Mouse (Mus musculus): ENCODE measurements at regions not wholly inside any gene's neighbourhood (a gene's known extent, or its start where the extent isn't known, plus 50 kb on each side); places are given as distances from the start of the nearest gene placed in this dataset.
A peak's percentile ranks its signal among the peaks of the same experiment; 100 is the strongest.

DNA sequence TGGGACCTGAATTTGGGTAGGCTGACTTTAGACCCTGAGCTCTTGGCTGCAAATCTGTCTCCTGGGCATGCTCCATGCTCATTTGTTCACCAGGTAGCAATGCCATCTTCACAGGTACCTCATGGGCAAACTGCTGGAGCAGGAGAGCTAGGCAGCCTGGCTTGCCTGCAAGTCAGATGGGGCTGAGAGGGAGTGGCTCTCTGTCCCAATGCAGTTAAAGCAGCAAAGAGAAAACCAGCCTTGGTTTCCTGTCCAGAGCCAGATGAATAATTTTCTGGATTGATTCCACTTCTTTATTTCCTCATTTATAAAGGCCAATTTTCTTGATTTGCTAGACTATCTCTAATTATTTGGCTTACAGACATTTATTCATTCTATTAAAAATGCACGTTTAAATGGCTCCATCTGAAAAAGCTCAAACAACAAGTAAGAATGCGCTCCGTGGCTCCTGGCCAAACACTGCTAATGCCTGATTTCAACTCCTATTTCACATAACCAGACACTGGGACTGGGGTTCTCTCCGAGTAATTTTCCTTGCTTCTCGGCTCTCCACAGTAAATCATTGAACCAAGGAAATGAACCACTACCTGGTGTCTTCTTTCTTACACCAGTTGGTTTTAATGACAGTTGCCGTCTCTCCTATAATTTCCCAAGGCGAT lies 60.5 kb downstream of the Rsl24d1 start:
- no peak for DNase-seq

DNA sequence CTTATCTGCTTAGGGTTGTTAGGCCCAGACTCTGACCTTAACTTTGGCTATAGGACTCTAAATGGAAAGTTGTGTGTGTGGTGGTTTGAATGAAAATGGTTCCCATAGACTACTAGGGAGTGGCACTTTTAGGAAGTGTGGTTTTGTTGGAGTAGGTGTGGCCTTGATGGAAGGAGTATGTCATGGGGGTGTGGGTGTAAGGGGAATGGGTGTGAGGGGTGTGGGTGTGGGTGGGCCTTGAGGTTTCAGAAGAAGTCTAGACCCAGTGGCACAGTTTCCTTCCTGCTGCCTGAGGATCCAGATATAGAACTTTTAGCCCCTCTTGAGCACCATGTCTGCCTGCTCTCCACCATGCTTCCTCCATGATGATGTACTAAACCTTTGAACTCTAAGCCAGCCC lies 63.4 kb downstream of the Rsl24d1 start:
- DNase-seq, result no peak

DNA sequence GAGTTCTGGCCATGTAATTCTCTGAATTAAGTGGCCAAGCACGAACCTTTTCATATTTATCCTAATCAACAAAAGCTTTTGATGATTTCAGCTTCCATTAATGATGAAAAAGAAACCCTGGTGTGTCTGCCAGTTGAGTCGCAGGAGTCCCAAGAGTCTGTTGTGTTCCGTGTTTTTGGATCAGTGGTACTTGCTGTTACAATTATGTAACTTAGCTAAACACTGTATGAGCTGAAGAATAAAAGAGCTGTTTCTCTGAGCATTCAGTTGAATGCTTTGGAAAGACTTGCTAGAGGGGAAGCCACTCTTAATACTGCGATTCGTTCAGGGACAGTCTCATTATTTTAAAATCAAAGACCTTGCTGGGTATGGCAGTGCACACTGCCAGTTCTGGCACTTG lies 70.1 kb downstream of the Rsl24d1 start:
- no peak for DNase-seq

DNA sequence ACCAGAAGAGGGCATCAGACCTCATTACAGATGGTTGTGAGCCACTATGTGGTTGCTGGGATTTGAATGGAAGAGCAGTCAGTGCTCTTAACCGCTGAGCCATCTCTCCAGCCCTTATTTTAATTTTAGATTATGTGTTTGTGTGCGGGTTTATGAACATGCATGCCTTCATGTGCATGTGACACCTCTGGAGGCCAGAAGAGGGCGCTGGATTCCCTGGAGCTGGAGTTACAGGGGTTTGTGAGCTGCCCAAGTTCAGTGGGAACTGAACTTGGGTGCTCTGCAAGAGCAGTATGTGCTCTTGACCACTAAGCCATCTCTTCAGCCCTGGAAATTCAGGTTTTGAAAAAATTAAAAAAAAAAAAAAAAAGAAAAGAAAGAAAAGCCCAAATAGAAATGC lies 71.7 kb downstream of the Rsl24d1 start:
- DNase-seq, result no peak

DNA sequence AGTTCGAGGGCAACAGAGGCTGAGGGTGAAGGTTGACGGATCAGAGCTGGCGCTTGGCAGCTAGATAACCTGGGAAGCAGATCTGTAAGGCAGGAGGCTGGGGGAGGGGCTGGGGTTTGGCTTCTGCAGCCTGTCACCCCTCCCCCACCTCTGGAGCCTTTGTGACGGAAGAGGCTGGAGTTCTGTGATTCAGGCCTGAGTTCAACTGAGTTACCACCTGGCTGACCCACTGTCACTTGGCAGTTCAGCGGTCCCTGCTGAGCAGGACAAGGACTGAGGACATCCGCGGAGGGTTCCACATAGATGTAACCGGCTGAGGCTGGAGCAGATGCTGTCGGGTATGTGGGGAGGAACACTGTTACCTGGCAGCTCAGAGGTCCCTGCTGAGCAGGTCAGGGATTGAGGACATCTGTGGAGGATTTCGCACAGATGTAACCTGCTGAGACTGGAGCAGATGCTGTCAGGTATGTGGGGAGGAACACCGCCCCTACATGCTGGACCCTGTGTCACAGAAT lies 79.1 kb downstream of the Rsl24d1 start:
- no peak for DNase-seq

DNA sequence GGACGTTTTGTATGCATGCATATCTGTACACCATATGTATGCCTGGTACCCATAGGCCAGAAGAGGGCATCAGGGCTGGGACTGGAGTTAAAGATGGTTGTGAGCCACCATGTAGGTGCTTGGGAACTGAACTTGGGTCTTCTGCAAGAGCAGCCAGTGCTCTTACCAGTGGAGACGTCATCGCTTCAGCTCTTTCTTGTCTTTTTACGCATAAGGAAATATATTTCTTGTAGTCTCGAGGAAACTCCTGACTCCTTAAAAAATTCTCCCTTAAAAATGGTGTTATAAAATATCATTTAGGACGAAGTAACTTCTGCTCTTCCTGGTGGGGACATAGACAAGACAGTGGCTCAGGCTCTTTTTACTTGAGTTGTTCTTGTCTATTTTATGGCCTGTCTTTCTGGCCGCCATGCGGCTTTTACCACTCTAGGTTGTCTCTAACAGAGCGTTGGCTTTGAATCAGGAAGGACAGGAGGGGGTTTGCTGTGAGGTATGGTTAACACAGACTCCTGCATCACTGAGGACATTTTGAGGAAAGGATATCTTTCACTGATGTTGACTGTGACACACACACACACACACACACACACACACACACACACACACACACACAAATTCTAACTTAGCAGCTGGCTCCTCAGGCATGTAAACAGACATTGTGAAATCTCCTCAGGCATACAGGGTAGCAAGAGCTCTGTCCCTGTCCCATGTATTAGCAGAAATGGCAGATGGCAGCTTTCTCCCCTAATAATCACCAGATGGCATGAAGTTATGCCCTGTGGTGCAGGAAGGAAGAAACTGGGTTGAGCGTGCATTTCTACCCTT lies 85.2 kb downstream of the Rsl24d1 start:
- no peak for DNase-seq

DNA sequence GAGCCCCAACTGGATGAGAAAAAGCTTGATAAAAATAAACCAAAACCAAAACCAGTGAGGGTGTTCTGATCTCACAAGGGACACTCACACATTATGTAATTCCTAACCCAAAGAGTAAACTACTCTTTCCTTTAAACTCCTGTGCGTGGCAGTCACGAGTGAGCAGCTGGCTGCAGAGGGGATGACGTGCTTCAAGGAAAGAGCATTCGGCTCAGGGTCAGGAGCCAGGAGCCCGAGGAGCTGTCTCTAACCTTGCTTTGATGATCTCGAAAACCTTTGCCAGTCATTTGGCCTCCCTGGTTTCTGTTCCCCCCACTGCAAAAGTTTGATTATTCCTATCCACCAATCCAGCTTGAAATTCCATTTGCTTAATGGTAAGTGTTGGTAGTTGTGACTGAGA lies 109.9 kb downstream of the Rsl24d1 start:
- DNase-seq, result no peak

DNA sequence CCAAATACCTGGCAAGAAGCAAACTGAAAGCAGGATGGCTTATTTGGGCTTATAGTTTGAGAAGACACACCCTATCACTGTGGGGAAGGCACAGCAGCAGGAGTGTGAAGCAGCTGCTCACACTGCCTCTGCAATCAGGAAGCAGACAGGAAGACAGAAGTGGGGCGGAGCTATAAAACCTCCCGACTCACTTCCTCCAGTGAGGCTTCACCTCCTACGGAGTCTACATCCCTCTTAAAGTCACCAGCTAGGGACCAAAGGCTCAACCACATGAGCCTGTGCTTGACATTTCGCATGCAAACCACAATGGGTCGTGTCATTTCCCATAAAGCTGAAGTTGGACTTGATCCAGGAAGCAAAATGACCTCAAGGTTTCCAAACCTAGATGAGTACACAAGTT lies 127.0 kb downstream of the Rsl24d1 start:
- DNase-seq, result peak; percentile 4 to 15

DNA sequence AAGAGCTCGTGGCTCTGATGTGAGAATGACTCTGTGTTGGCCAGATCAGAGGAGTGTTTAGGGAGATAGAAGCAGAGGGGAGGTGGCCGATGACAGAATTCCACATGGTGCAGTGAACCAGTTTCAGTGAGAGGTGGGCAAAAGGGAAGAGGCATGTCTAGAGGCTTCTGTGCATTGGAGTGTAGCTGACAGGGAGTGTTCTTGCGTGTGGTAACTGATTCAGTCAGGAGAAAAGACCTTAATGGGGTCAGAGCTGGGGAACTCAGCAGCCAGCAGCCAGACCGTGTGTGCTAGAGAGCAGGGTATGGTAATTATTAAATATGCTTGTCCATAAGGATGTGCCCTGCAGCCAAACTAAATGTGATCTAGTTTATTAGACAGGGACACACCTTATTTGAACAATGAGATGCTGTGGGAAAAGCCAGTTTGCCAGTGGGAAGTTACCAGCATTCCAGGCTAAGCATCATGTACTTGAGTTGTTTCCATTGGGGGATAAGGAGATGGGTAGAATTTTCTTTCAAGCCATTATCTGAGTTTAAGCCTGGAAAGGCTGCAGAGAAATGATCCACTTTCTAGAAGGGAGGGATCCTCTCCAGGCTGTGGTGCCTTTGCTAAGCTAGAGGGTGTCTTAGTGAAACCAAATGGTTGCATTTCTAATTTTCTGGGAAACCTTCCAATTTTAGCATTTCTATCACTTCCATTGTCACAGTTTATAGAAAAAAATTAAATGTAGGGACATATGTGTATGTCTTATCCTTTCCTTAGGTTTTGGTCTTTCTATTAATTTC lies 129.5 kb downstream of the Rsl24d1 start:
- DNase-seq, result no peak

DNA sequence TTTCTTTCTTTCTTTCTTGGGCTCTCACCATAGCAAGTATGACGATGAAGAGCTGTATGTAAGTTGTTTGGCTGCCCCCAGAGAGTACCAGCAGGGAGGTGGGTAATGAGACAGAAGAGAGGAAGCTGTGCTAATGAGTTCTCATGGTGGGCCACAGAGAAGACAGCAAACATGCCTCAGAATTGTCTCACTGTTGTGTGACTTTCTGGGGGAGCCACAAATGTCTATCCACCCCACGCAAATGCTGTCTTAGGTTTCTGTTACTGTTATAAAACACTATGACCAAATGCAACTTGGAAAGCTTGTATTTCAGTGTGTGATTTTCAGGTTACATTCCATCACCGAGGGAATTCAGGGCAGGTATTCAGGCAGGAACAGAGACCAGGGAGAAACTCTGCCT lies 131.0 kb downstream of the Rsl24d1 start:
- DNase-seq, result no peak

DNA sequence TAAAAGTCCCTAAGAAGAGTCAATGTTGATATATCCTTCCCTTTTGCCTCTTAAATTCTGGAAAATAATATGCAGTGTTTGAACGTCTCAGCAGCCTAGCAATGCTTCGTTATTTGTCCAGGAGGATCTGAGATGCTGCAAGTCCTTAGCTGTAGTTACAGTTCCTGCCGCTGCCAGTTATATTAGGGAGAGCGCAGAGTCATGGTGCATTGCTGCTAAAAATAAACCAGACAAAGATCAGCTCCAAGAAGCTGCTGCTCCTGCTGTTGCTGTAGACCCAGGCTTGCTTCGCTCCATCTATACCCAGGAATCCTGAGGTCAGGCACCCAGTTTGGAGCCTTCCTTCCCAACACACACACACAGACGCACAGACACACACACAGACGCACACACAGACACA lies 132.3 kb downstream of the Rsl24d1 start:
- no peak for DNase-seq

DNA sequence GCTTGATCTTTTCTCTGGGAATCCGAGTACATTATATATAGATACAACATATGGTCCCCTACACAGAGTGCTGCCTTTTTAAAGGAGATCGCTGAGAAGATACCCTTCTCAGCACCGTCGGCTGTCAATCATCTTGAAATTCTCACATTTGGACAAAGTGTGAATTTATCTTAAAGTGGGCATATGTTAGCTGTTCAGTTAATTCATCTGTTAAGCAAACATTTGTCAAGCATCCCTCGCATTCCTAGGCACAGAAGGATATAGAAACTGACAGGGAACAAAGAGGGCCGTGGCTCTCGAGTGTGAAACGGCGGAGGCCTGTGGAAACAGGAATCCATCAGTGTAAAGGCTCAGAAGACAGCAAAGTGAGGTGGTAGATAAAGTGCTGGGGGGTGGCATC lies 144.9 kb downstream of the Rsl24d1 start:
- no peak for DNase-seq

DNA sequence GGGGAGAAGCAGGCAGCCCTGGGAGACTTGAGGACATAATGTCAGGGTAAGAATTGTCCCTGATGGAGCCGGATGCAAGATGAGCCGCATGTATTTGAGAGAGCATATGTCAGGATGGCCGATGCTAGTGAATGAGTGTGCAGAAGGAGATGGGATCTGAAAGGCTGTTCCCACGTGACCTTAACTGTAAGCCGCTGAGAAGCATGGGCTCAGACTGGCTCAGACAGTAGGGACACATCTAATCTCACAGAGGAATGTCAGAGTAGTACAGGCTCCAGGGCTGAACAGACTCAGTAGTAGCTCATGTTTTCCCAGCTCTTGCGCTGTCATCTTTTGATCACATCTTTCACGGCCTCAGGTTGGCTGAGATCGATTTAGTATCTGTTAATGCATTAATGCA lies 145.4 kb downstream of the Rsl24d1 start:
- DNase-seq, result no peak

DNA sequence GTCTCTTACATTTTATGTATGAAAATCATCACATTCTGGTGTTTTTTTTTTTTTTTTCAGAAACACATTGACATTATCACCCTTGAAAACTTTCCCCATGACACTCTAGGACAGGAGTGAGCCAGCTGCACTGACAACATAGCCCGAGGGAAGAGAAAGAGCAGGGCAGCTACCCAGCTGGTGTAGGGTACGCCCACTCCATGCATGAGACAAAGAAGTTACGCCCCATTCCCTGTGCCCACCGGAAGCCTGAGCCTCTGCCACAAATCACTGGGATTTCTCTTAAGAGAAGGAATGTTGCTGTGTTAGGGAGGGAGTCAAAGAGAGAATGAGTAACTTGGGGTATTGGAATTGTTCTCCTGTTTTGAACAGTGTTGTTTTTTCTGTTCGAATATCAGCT lies 149.5 kb downstream of the Rsl24d1 start:
- DNase-seq, result no peak

DNA sequence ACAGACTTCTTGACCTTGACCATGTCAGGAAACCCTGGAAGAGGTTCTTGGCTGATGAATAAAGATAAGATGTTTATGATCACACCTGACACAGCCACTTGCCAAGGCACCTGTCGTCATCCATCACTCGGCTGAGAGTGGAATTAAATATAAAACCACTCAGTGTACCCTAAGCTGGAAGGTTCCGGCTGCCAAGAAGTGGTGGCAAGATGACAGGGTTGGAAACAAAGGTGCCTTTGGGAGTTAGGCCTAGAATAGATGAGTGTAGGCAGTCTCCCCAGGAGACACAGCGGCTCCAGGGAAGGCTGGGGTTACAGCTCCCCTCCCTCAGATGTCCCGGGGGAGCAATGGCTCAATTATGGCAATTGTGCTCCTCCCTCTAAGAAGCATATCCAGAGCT lies 157.0 kb downstream of the Rsl24d1 start:
- DNase-seq, result no peak

DNA sequence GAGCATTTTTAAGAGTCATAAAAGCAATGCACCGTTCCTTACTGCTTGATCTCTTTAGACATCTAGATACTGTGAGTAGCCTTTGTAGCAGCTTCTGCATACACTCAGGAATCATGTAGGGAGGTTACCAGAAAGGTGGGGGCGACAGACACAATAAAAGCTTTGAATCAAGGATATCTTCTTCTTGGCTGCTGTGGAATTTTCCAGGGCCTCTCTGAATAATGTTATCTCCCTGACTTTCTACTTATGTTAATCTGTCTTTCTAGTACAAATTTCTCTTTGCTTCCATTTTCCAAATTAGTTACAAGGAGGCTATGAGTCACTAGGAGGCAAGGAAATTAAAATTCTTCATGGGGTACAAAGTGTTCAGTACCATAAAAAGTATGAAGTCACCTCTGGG lies 159.4 kb downstream of the Rsl24d1 start:
- no peak for DNase-seq

DNA sequence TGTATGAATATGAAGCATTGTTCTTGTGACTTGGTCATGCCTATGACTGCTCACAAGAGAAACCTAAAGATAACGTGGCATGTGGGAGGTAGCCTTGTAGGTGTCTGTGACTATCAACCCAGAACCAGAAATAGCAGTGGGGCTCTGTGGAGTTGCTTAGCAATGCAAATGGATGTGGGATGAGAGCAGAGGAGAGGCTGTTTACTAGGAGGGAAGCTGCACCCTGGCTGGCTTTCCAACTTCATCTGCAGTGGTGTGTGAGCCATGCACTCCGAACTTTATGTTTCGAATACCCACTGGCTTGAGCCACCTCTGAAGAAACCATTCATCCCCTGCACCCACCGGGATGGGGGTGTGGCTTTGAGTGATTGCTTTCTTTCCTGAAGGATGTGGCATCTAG lies 160.5 kb downstream of the Rsl24d1 start:
- no peak for DNase-seq

DNA sequence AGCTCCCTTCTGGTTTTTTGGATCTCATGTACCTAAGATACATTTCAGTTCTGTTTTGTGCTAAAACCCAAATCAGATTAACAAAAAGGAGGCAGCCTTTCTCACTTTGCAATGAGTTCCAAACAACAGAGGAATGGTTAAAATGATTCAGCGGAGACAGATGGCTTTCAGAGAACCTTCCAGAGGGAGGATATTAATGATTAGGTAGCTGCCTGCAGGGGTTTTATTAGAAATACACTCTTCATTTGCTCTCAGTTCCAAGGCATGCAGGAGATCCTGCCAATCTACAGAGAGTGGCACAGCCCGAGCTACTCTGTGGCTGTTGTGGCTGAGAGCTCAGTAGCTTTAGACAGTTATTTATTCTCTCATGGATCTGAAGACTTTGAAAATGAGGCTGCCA lies 162.4 kb downstream of the Rsl24d1 start:
- DNase-seq, result no peak

DNA sequence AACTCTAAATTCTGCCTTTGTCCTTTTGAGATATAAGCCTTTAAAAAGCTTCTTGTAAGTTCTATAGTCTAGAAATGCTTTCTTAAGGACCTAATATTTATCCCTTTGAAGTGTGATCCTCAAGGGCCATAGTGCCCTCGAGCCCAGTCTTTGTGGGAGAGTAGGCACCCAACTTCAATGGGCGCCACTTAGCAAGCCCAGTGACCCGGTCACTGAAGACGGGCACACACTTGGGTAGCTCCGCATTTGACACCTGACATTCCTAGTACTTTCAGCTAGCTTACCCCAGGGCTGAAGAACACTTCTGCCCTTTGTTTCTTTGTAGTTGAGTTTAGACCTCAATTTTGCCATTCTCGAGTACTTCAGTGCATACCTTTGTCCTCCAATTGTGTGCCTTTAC lies 182.1 kb downstream of the Rsl24d1 start:
- DNase-seq, result no peak

DNA sequence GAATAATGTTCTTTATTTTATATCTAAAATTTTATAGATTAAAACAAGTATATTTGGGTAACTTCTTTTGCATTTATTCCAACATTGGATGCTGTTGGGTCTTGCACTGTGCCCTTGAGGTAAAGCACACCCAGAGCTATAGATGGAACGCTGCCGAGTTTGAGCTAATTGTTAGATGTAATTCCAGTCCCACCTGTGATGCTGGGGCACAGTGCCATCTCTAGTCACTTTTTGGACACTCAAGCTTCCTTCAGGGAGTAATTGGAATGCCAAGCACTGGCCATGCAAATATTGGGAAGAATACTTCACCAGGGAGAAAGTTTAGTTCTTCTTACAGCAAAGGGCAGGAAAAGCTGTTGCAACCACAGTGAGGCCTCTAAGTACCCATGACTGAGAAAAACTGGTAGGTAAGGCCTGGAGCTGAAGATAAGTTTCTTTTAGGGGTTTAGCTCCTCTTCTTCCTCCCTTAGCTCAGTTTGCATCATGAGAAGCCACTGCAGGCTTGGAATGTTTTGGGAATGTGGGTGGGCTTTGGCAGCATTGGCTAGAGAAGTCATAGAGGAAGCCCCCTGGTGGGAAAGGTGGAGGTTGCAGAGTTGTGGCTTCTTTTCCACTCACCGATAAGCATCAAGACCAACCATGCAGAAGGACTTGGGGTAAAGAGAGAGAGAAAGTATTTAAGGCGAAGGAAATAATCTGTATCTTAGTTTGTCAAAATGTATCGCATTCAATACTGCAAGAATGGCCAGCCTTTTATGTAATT lies 189.1 kb downstream of the Rsl24d1 start:
- no peak for DNase-seq

DNA sequence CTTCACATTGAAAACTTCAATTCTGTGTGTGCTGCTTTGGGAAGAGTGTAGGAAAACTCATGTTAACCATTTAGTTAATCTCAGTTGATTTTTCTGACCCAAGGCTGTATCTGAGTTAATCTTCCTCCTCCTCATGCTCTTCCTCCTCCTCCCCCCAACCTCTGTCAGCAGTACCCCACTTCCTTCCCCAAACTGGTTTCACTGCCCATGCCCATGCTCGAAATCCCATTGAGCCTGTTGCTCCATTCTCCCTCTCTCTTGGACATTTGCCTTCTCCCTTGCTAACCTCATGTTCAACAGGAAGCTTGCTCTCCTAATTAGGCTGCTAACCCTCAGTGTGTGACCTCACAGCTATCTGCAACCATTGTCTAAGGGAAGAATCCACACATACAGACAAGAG lies 203.8 kb downstream of the Rsl24d1 start:
- no peak for DNase-seq

DNA sequence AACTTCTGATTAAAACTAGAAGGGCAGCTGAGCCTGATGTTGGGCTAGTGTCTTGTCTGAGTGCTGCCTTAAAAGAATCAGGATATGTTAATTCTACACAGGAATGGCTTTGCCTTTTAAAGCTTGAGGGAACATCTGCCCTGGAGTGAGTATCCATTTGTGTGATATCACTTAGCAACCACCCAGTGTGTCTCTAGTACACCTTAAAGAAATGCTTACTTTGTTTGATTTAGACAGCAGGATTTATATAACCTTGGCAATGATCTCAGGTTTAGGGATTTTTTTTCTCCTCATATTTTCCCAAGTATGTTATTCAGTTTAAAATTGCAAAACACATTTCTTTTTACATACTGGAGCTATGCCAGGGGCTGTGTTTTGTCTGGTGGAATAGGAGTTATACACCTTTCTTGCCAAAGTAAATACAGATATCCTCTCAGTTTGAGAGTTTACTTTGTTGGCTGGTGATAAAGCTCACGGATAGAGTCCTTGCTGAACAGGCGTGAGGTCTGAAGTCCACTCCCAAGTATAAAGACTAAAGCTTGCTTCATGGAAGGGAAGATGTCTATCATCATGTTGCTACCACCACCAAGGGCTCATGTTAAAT lies 206.6 kb downstream of the Rsl24d1 start:
- DNase-seq, result no peak

All from thymus, postnatal 36 days (tissue).